In the genomic region with DNA sequence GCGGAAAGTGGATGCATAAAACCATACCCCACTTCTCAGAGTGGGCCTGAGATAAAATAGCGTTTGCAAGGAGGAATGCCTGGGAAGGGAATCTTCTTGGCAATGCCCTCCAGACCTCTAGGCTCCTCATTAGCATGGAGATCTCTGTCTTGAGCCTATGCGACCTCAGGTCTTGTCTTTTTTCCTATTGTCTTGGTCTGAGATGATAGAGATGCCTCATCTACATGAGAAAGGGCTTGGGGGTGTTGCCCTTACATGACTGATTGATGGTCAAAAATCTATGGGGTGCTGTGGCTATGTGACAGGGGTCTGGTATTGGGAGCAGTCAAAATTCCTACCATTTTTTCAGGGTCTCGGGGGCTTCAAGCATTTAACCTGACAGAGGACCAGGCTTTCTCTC, we compare ENCODE assay signal across 13 mouse cellular contexts.
"Had no signal": no experiment of that assay in that cellular context is flagged by ENCODE, and none has a peak within 500 bp of the region (broad histone marks: within the 10 kb centered on the region; RNA-seq: fewer than 3 reads in every experiment).

No protein-coding gene starts in this region.

- DNase-seq: gastrocnemius, adult 2 months; gastrocnemius, postnatal 10 days; gastrocnemius, postnatal 25 days; heart, adult 2 months; heart, postnatal 10 days; heart, postnatal 4 days; kidney, adult 18-20 months; kidney, adult 8-10 months; kidney, postnatal 10 days; kidney, postnatal 25 days; kidney, postnatal 4 days; liver; liver, embryonic 13.5 days had no signal
